Mouse (Mus musculus) layer of hippocampus, postnatal 14 days (tissue): Measurements from ENCODE around the gene Creld2. TPM values are rescaled to one million over a fixed set of nuclear protein-coding genes. Genes with fewer than 3 reads are reported as not detected.

Source experiments
- DNase-seq, 2 experiments: peaks; one replicate each; pipeline ENCODE4 v3.0.0; 2021 to 2022; ENCODE audit warnings: low spot score in 2 of 2, mixed read lengths in 1 of 2
- total RNA-seq, 2 experiments: library from RNA; stranded (reverse); gene quantifications; 2 replicates each; pipeline ENCODE4 v1.2.3; 2021

The Creld2 gene
- total RNA-seq, 2 experiments from 2014 or later, result 17.3 to 26.1 TPM

DNA sequence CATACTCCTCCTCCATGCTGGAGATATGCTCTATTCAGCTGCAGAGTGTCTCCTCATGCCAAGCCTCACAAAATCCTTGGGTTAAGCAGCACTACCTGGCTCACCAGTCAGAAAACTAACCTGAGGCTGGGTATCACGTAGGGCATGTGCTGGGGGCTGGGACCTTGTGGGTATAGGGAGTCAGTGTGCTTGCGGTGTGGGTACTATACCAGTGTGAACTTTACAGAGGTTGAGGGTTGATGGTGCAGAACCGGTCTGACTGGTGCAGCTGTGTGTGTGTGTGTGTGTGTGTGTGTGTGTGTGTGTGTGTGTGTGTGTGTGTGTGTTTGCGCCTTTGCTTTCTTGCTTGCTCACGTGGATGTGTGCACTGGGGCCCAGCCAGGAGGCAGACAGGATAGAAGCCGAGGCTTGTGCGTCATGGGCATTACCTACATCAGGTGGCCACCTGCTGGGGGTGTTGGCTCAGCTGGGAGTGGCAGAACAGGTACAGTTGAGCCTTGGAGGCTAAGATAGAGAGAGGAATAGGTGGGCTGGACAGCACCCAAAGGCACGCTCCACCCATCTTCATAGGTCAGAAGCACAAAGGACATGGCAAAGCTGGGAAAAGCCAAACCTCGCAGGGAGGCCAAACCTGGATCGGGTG lies 32.2 kb downstream of the Creld2 start:
- DNase-seq, result no peak

DNA sequence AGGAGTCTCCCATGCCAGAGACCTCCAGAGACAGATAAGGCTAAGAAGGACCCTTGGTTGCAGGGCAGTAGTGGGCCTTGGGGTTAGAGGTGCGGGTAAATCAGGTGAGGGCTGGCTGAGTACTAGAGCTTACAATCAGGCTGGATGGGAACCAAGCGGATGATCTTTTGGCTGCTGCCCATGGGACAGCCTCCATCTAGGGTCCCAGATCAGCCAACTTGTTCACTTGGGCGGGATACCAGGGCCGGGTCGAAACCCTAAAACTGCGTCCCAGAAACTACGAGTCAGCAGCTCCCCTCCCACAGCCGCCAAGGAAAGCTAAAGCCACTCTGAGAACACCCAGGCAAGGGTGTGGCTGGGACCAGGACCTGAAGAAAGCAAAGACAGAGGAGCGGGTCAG lies 33.7 kb downstream of the Creld2 start:
- DNase-seq, result no peak

DNA sequence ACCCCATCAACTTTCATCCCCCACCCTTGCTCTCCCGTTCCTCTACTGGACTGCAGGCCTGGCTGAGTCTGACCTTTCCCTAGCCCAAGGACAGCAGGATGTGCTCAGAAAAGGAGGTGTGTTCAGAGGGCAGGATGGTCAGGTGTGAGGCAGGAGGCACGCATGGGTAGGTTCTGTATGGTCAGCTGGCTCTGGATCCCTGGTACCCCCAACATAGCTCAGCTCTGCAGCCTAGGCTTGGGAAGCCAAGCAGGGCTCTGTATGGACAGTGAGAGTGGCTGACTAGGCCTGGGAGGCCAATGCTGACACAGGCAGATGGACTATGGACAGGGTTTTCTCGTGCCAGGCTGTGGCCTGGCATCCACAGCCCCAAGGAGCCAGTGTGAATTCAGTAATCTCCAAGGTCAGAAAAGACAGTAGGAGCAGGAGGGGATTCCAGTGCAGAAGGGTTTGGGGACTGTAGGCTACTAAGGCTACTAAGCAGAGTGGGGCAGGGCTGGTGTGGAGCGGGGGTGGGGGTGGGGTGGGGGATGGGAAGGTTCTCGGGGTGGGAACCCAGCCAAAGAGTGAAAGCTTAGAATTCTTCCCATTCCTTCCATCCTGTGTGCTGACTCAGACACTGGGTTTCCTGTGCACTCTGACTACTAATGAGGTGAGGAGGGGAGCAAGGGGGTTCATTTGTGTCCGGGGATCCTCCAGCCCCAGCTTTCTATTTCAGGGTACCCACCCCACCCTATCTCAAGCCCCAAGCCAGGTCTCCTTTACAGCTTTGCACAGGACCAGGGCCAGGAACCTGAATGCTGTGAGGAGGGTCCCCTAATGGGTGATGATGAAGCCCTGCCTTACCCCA lies 34.9 kb downstream of the Creld2 start:
- DNase-seq, result no peak

DNA sequence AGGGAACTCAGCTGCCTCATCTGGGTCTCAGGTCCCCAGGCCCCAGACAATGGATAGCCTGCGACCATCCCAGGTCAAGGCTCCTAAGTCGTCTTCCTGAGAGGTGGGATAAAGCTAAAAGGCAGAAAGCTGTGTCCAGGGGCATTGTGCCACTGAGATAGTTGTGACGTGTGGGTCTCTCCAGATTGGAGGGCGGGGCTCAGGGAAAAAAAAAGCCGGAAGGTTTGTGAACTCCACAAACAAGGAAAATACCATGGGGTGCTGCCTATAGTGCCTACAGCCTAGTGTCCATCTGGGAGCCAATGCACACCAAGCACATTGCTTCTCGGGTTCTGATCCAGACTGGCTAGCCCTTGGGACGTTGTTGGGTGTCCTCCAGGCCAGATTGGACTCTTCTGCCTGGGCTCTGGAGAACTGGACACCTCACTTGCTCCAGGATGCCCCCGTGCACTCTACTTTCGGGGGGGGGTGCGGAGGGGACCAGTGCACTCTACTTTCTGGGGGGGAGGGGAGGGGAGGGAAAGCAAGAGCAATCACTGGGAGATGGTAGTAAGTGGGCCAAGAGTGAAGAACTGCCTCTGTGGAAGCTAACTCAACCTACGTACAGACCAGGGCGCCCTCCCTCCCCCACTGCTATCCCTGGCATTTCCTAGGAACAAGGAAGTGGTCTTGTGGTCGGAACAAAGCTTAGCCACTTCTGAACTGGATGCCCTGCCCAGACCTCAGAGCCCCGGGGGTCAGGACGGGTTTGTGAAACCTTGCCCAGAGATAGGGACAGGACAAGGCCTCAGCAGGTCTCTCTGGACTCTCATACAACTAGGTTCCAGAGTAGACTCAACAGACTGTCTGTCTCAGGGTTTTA lies 35.8 kb downstream of the Creld2 start:
- DNase-seq, result no peak

DNA sequence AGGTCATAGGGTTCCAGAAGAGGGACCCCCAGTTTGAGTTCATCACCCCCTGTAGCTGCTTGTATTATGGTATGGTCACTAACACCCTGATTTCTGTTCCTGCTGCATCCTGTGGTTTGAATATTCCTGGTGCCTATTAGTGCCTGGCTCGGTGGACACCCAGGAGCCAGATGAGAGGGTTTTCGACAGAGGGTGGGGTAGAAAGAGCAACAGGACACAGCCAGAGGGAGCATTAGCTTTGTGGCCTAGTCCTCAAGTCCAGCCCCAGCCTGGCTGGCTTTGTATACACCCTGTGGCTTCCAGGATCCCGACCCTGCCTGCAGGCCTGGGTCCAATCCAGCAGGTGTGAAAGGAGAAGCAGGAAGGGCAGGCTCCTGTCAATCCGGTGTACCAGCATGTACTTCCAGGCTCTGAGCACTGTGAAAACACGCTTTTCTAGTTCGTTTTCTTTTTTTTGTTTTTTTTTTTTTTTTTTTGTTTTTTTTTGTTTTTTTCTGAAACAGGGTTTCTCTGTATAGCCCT lies 36.5 kb downstream of the Creld2 start:
- no peak for DNase-seq

DNA sequence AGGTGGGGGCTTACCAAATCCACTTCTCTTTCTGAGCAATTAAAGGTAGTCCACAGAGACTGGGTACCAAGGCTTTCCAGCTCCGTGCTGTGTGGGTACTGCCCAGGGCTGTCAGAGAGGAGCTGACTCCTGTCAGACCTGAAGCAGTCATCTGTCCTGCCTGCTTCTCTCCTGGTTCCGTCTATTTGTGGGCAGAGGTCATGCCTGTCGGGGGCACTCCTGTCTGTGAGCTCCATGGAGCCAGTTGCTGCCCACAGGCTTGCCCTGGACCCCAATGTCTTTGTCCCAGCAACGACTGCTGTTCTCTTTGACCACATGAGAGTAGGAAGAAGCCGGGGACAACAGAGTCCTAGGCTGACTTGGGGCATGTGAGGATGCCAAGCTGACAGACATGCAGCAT lies 37.2 kb downstream of the Creld2 start:
- DNase-seq, result no peak

DNA sequence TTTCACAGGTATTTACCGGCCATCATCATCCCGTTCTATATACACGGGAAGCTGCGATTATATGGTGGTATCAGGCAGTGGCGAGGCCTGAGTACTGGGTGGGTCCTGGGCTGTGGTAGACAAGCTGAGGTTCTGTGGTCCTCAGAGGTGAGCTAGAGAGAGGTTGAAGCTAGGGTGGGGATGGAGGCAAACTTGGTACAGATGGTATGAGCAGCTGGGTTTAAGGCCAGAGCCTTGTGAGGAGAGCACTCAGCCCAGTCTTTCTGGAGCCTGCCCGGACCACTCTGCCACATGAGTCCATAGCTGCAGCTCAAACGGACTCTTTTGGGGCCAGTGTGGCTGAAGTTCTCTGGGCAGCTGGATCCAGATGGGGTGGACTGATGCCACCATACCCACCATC lies 37.9 kb downstream of the Creld2 start:
- no peak for DNase-seq

DNA sequence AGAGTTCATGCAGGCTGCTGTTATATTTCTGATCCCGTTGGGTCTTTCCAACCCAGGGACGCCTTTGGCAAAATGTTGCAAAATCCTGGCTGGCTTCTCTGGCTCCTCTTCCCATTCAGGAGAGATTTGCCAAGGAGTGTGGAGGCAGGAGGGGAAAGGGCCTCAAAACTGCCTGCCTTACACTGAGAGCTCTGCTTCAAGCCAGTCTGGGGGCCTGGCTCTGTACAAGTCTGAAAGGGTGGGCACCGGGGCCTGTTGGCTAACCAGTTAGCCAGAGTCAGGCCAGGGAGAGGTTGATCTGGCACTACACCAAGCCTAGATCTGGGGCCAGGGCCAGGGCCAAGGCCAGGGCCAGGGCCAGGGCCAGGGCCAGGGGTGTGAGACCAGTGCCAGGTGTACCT lies 38.7 kb downstream of the Creld2 start:
- DNase-seq, result peak in 1 of 2 experiments; percentile 73

DNA sequence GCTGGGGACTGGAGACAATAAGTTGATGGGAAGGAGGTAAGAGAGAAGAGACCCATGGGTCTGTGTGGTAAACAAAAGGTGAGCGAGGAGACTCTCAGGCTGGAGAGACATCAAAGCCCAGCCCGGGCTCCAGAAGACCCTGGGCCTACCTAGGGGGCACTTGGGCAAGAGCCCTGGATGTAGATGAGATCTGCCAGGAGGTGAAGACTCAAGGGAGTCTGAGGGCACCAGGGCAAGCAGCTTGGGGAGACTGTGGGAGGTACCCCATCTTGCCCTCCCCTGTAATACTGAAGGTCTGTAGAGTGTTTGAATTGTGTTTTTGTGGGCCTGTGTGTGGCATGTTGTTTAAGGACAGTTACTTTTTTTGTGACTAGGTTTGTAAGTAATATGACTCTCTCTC lies 39.3 kb downstream of the Creld2 start:
- DNase-seq, result no peak

DNA sequence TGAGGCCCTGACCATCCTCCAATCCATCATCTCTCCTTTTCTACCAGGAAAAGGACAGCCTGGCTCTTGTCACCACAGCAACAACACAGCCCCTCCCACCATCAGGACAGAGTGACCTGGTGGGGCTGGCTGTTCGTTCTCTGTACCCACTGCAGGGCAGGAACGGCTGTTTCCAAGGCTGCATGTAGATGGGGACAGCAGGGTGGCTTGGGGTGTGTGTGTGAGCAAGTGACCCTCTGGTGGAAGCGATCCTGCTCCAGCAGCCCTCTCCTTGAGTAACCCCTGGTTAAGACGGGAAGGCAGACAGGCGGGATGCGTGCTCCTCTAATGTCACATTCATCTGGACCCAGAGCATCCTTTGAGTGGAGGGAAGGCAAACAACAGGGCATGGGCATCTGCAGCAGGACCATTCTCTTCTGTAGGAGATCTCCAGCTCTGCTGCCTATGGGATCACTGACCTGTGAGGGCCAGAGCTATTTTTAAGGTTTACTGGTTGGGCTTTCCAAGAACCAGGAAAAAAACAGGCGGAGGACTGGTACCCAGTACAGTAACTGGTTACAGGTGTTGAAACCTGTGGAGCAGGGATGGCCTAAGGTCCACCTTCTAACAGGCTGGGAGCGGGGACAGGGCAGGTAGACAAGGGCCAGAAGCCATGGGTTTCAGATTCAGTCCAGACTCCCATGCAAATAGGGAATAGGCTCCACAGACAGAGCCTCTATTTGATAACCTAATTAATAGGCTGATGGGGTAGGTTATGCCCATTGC lies 39.9 kb downstream of the Creld2 start:
- DNase-seq, result no peak

DNA sequence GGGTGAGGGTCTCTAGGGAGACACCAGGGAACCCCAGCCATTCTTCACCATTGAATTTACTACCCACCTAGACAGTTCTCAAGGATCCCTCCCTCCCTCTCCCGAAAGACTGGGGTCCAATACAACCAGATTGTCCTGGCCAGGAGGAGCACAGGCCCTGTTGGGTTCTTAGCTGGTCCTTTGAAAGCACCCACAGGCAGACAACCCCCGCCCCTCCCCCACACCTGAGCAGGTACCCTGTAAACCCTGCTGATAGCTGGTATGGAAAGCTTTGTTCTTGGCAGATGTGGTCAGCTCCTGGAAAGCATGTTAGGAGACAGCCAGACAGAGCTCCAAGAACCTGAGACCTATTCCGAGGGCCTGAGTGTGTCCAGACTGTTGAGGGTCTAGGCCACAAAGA lies 41.3 kb downstream of the Creld2 start:
- DNase-seq, result no peak

DNA sequence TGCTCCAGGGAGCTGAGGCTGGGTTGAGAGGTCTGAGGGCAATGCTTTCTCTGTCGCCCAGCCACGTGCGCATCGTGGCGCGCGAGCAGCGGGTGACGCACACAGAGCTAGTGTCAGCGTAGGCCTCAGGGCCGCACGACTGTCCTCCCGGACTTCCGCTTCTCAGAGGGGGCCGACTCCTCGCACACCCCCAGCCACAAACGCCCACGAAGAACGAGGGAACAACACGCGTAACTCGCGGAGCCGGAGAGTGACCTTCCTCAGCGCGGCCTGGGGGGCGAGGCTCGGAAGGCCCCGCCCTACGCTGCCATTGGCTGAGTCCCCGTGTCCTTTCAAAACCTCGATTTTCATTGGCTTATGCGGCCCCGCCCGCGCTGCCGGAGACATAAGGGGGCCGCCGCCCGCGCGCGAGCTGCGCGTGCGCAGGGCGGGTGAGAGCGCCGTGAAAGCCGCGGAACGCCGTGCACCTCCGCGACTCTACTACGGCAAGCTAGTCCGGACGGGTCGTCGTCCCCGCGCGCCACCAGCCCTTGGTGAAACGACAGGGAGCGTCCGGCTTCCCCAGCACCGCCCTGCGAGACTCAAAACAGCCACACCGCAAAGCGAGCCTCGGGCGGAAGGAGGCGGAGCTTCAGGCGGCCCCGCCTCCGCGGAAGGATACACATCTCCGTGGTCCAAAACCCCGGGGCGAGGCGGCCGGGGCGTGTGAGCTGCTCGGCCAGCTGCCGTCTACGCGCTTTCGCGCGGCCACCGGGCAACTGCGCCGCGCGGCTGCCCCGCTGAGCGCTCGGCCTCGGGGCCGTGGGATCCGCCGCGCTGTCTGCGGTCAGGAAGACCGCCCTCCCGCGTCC lies 42.6 kb downstream of the Creld2 start, which contains the start of gene Pim3:
TSS of gene Pim3 (plus strand) at position 415 of the 851 bp plus-strand sequence.
- peak; percentile 96 to 97 for DNase-seq

DNA sequence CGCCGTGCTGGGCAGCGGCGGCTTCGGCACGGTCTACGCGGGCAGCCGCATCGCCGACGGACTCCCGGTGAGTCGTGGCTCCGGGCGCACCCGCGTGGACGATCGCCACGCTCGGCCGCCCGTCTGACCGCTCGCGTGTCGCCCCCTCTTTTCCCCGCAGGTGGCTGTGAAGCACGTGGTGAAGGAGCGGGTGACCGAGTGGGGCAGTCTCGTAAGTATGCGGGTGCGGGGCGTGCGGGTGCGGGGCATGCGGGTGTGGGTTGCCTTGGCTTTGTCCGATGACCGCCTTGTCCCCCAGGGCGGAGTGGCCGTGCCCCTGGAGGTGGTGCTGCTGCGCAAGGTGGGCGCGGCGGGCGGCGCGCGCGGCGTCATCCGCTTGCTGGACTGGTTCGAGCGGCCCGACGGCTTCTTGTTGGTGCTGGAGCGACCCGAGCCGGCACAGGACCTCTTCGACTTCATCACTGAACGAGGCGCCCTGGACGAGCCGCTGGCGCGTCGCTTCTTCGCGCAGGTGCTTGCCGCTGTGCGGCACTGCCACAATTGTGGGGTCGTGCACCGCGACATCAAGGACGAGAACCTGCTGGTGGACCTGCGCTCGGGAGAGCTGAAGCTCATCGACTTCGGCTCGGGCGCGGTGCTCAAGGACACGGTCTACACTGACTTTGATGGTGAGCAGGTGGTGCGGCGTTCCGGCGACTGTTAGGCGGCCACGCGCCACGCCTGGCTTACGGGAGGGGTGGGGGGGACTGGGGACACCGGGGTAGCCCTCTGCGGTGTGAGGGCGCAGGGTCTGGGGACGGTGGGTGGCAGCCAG lies 43.6 kb downstream of the Creld2 start:
- DNase-seq, result peak; percentile 49 to 77

DNA sequence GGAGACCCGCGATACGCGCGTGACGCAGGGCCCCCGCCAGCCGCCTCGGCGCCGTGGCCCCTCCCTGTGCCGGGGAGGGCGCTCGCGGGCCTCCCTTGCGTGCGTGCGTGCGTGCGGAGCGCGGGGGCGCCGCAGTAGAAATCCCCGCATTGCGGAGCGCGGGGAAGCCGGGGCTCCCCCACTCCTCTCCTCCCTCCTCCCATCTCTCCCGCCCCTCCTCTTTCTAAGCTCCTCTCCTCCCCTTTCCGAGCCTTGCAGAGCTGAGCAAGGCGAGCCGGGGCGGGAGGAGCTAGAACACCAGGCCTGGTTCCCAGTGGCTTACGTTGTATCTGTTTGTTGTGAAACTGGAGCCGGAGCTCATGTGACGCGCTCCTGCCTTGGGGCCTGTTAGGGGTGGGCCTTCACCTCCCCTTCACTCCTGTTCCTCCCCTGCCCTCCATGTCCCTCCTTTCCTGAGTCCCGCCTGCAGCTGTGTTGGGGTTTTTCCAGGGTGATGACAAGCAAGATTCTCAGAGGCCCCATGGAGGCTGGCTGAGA lies 44.3 kb downstream of the Creld2 start:
- peak; percentile 81 to 90 for DNase-seq

DNA sequence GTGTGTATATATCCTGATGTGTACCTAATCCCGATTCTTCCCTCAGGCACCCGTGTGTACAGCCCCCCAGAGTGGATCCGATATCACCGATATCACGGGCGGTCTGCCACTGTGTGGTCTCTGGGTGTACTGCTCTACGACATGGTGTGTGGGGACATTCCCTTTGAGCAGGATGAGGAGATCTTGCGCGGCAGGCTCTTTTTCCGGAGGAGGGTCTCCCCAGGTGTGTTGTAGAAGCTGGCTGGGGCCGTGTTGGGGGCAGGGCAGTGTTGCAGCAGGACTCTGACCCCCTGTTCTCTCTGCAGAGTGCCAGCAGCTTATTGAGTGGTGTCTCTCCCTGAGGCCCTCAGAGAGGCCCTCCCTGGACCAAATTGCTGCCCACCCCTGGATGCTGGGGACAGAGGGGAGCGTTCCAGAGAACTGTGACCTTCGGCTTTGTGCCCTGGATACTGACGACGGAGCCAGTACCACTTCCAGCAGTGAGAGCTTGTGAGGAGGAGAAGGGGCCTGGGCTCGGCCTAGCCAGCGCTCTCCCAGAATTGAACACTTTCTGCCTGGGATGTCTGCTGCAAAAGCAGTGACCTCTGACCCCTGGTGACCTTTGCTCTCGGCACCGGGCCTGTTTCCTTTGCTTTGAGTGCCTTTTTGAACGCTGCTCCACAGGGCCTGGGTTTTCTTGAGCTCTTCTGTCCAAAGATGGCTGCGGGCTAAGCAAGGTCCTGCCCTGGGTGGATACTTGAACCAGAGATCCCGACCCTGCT lies 45.0 kb downstream of the Creld2 start:
- no peak for DNase-seq

DNA sequence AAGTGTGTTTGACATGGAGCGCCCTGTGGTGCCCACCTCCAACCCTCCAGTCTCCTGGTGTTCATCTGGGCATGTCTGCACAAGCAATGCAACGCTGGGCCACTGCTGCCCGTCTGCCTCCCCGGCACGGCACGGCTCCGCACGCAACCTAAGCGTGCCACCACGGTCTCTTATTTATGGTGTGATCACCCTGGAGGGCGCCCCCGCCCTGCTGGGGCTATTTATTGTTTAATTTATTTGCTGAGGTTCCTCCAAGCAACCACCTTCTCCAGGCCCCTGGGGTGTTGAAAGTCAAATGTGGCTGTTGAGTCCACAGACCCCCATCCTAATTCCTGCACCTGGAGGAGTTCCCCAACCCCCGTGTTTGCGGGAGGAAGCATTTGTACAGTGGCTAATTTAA lies 45.6 kb downstream of the Creld2 start:
- DNase-seq, result no peak

DNA sequence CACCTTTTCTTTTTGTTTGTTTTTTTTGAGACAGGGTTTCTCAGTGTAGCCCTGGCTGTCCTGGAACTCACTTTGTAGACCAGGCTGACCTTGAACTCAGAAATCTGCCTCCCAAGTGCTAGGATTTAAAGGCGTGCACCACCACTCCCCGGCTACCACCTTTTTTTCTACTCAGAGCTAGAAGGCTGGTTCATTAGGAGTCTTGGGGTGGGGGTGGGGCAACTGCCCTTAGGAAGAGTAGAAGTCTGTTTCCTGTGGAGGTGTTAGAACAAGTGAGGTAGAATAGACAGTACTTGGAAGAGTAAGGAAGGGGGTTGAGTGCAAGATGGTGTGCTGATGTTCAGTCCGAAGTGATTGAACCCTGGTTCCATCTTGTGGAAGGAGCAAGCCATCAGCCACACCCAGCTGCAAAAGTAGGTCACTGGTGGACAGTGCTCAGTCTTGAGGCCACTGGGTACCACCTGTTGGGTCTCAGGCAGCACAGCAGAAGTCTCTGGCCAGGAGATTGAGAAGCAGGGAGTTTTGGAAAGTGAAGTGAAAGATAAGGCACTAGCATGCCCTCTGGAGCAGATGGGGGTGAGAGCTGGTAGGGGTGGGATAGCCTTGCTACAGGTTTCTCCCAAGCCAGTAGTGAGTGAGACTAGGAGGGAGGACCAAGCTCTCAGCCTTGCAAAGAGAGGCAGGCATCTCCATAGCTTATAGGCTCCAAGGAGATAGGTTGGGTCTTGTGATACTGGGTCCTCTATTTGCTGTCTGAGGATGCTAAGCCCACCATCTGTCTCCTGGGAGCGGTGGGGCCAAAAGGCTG lies 46.6 kb downstream of the Creld2 start:
- no peak for DNase-seq
